Mouse (Mus musculus) hindbrain, embryonic 10.5 days (tissue): ENCODE measurements at regions not wholly inside any gene's neighbourhood (a gene's known extent, or its start where the extent isn't known, plus 50 kb on each side); places are given as distances from the start of the nearest gene placed in this dataset.

Experiments
- DNase-seq: peaks from one replicate; pipeline ENCODE4 v3.0.0-alpha.2; 2017; ENCODE audit warnings: low spot score
- H3K27ac ChIP-seq: fragments of 300-500 bp; sonication (generic); 2 replicates; pipeline ENCODE4 v1.5.1; 2016; ENCODE audit warnings: mild to moderate bottlenecking, moderate library complexity
- H3K27me3 ChIP-seq: fragments of 300-500 bp; sonication (generic); 2 replicates; pipeline ENCODE4 v1.6.1; 2016; ENCODE audit warnings: mild to moderate bottlenecking; ENCODE audit not compliant: poor library complexity, insufficient read depth, severe bottlenecking
- H3K36me3 ChIP-seq: fragments of 300-500 bp; sonication (generic); 2 replicates; pipeline ENCODE4 v1.6.1; 2016; ENCODE audit warnings: mild to moderate bottlenecking, moderate library complexity
- H3K4me1 ChIP-seq: fragments of 300-500 bp; sonication (generic); replicated peaks from 2 replicates; pipeline ENCODE4 v1.6.1; 2016; ENCODE audit warnings: mild to moderate bottlenecking
- H3K4me3 ChIP-seq: fragments of 300-500 bp; sonication (generic); 2 replicates; pipeline ENCODE4 v1.5.1; 2016; ENCODE audit warnings: mild to moderate bottlenecking, moderate library complexity
- H3K9me3 ChIP-seq: fragments of 300-500 bp; sonication (generic); 2 replicates; pipeline ENCODE4 v1.6.1; 2016; ENCODE audit warnings: mild to moderate bottlenecking, moderate library complexity
- WGBS: fragments of 180-500 bp; shearing (Covaris S2); methylation state at CpG from one replicate; pipeline ENCODE4 v1.1.7; 2016; 5-methylcytosine and 5-hydroxymethylcytosine counted together

DNA sequence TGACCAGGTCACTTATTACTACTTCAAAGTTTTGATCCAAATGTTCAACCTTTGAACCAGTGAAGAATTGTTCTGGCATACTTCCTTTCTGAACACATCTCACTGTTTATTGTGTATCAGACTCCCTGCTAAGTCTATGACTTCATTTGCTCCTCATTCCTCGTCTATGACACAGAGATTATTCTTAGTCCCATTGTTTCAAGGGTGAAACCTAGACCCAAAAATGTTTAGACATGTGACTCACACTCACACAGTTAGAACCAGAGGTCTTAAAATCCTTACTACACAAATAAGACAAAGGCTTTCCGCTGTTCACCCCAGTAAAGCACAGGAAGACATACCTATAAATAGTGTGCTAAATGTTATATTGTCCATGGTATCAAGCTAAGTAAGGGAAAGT lies 829.0 kb upstream of the Car8 start:
- no peak for DNase-seq
- 69% methylated on average over 2 of the region's 2 CpGs for WGBS
- no peak overlapping the region for H3K4me3 ChIP-seq
- H3K36me3 ChIP-seq, result no peaks in the 10 kb centered on the region
- peaks cover 13% of the 10 kb centered on the region for H3K4me1 ChIP-seq
- H3K9me3 ChIP-seq, result no peaks in the 10 kb centered on the region
- H3K27me3 ChIP-seq, result no peaks in the 10 kb centered on the region; the same call in 1 of the 2 replicates
- no peak overlapping the region for H3K27ac ChIP-seq

DNA sequence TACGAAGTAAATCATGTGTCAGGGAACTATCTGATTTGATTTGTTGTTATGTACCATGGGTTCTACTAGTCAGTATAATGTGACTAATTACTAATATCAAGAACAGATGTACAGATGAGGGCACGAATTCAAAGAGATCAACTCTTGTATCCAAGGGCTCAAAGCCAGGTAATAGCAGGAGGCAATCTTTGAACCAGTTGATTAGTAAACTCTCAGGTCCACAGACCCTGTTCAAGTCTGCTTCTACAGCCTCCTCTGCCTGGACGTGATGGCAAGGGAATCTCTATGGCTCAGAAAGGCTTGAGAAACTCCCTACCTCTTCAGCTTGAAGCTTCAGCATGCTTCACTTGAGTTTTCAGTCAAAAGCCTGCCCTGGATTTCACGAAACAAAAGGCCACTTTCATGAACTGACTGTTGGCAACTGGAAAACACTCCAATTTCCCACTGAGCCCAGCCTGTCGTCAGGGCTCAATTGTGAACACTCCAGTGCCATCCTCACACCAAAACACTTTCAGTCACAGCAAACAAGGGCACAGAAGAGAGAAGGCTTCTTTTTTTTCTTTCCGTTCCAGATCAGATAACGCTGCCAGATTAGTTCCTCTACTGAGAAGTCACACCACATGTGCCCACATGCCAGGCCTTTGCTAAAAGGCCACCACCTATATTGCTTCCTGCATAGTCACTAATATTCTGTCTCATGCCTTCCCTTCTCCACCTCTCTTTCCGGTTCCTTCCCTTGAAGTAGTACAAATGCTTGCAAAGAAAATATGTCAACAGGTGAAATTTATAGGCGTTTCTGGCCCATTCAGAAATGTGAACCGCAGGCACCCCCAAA lies 827.4 kb upstream of the Car8 start:
- Histone ChIP-seq H3K9me3 (no peaks in the 10 kb centered on the region), H3K4me1 (peaks cover 13% of the 10 kb centered on the region), H3K27ac (peak overlapping the region; percentile 18; the same call in 1 of the 2 replicates), H3K27me3 (no peaks in the 10 kb centered on the region), H3K4me3 (no peak overlapping the region), H3K36me3 (no peaks in the 10 kb centered on the region)
- WGBS, result 69% methylated on average over 10 of the region's 10 CpGs
- DNase-seq, result no peak

DNA sequence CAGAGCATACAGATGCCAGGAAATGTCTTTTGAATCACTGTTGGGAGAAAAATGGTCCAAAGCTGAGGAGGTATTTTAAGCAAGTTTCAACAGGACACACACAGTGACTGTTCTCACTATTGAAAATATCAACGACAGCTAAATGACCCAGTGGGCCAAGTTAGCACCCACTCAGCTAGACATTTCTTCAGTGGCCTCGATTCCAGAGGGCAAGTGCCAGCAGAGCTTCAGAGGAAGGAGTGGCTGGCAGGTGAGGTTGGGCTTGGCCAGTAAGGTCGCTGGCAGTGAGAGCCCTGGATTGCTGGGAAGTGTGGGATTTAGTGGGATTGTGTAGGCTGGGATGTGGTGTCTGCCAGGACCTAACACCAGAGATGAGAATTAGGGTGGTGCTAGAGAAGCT lies 823.1 kb upstream of the Car8 start:
- Histone ChIP-seq H3K27ac (no peak overlapping the region), H3K9me3 (no peaks in the 10 kb centered on the region), H3K4me3 (no peak overlapping the region), H3K36me3 (no peaks in the 10 kb centered on the region), H3K4me1 (peaks cover 31% of the 10 kb centered on the region), H3K27me3 (no peaks in the 10 kb centered on the region)
- DNase-seq, result no peak
- 71% methylated on average over 3 of the region's 3 CpGs for WGBS

DNA sequence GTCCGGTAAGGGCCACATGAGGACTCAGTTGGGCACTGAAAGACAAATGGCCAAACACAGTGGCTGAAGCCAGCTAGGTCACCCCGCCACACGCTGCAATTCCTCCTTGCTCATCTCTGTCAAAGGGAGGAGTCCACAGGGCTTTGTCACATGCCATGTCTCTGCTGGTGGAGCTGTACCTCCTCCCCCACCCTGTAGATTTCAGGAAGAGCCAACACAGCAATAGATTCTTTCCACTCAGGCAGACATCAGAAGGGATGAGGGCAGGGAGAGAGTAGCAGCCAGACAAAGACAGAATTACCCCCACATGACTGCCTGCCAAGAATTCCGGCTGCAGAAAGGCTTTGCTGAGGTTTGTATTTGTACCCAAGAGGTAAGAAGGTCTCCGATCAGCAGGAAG lies 821.4 kb upstream of the Car8 start:
- peak; percentile 25 for DNase-seq
- no peak overlapping the region for H3K4me3 ChIP-seq
- WGBS, result 45% methylated on average over 5 of the region's 5 CpGs
- H3K36me3 ChIP-seq, result no peaks in the 10 kb centered on the region
- peak overlapping the region; percentile 62 for H3K27ac ChIP-seq
- H3K9me3 ChIP-seq, result no peaks in the 10 kb centered on the region
- peaks cover 28% of the 10 kb centered on the region for H3K4me1 ChIP-seq
- no peaks in the 10 kb centered on the region for H3K27me3 ChIP-seq

DNA sequence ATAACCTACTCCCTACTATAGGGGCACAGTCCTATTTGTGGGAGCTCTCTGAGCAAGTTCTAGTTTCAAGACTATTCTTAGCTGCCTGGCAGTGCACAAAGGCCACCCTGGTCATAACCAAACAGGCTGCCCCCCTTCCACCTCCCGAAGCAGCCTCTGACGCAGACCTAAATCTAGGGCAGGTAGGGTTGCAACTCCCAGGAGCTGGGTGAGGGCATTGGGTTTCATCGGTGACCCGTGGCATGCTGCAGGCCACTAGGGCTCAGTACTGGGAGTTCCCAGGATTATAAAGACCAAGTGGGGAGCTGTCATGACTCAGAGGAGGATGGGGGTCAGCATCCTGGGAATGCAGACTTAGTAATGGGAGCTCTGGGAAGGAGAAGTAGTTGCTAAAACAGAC lies 818.8 kb upstream of the Car8 start:
- Histone ChIP-seq H3K27me3 (no peaks in the 10 kb centered on the region), H3K9me3 (no peaks in the 10 kb centered on the region), H3K4me1 (peaks cover 31% of the 10 kb centered on the region), H3K36me3 (no peaks in the 10 kb centered on the region), H3K27ac (no peak overlapping the region), H3K4me3 (no peak overlapping the region)
- 62% methylated on average over 4 of the region's 4 CpGs for WGBS
- no peak for DNase-seq

DNA sequence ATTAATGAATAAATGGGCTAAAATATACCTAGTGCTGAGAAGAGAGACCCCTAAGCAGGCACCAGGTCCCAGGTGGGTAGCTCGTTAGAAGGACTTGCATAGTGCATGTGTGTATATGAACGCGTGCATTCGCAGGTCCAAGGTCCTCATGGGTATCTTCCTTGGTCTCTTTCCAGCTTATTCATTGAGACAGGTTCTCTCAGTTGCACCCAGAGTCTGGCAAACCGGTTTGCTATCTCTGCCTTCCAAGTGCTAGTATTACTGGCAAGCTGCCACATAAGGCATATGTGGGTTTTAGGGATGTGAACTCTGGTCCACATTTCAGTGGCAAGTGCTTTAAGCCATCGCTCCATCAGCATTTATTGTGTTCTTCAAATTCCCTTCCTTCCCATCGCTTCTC lies 818.3 kb upstream of the Car8 start:
- 96% methylated on average over 7 of the region's 7 CpGs for WGBS
- no peaks in the 10 kb centered on the region for H3K36me3 ChIP-seq
- H3K27me3 ChIP-seq, result no peaks in the 10 kb centered on the region
- H3K9me3 ChIP-seq, result no peaks in the 10 kb centered on the region
- DNase-seq, result no peak
- no peak overlapping the region for H3K4me3 ChIP-seq
- peaks cover 31% of the 10 kb centered on the region for H3K4me1 ChIP-seq
- H3K27ac ChIP-seq, result no peak overlapping the region

DNA sequence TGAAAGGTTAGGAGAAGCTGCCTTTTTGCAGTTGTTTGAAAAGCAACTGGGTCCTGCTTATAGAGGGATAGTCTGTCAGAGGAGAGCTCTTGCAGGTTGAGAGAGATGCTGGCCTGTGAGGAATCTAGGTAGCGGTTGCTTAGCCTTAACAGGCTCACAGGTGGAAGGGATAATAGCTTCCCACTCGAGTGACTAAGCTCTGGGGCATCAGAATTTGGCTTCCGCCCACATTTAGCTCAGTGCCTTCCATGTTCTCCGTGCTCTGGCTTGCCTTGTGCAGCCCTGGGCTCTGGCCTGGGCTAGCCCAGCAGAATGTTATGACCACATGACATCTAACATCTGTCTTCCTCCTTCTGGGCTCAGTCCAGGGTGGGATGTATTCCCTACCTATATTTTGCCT lies 817.0 kb upstream of the Car8 start:
- H3K36me3 ChIP-seq, result no peaks in the 10 kb centered on the region
- H3K9me3 ChIP-seq, result no peaks in the 10 kb centered on the region
- H3K4me3 ChIP-seq, result no peak overlapping the region
- no peaks in the 10 kb centered on the region for H3K27me3 ChIP-seq
- peaks cover 31% of the 10 kb centered on the region for H3K4me1 ChIP-seq
- 81% methylated on average over 4 of the region's 4 CpGs for WGBS
- no peak for DNase-seq
- H3K27ac ChIP-seq, result no peak overlapping the region

DNA sequence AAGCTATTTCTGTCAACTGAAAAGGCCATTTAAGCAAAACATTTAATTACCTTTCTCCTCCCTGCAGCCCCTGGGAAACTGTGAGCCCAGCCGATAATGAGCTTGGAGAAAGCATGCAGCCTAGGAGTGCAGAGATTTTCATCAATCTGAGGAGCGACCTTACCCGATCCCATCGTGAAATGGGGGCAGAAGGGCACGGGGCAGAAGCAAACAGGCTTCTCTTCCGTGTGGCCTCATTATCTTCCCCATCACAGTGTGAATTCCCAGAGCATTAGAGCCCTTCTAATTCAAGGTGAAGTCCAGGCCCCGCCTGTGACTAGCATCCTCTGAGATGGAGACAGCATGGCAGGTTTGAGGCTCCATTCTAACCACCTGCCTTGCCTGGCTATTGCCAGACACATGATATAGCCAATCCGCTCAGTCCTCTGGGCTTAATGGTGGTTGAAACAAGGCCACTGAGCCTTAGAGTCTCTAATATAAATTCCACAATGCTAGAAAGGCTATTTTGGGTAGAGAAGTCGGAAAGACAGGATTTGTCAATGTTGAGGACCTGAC lies 816.5 kb upstream of the Car8 start:
- H3K9me3 ChIP-seq, result no peaks in the 10 kb centered on the region
- DNase-seq, result no peak
- H3K27me3 ChIP-seq, result no peaks in the 10 kb centered on the region
- H3K4me1 ChIP-seq, result peaks cover 27% of the 10 kb centered on the region
- no peak overlapping the region for H3K4me3 ChIP-seq
- H3K36me3 ChIP-seq, result no peaks in the 10 kb centered on the region
- 70% methylated on average over 9 of the region's 9 CpGs for WGBS
- no peak overlapping the region for H3K27ac ChIP-seq

DNA sequence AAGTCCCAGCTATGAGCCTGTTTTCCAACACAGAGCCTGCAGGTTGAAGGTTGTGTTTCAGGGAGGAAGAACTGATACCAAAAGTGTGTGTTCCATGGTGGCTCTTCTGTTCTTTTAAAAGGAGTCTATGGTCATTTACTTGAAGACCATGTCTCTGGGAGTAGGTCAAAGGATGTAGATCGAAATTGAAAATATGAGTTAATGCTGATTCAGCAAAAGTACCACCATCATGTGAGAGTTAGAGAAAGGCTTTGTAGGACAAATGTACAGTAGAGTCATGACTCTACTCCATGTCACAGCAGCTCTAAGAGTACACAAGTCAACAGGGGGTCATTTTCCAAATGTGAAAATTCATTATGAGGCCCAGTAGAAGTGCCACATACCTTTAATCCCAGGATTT lies 810.0 kb upstream of the Car8 start:
- no peak overlapping the region for H3K4me3 ChIP-seq
- 90% methylated on average over 1 of the region's 1 CpGs for WGBS
- no peak for DNase-seq
- H3K27me3 ChIP-seq, result no peaks in the 10 kb centered on the region
- H3K36me3 ChIP-seq, result no peaks in the 10 kb centered on the region
- H3K9me3 ChIP-seq, result no peaks in the 10 kb centered on the region
- no peaks in the 10 kb centered on the region for H3K4me1 ChIP-seq
- no peak overlapping the region for H3K27ac ChIP-seq

DNA sequence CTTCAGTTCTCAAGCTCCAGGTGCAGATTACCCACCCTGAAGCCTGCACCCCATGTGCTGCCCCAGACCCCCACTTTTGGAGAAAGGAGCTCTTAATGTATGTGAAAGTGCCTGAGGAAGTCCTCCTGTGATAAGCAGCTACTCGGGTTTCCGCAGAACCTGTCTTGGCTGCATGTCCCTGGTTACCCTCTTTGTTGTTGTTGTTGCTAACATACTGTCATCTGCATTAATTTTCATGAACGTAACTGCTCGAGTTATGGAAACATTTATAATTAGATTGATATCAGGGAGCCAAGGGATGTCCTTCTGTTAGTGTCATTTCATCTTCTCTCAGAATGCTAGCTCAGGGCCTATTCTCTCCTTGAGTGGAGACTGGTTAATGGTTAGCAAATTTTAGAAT lies 808.3 kb upstream of the Car8 start:
- no peak for DNase-seq
- no peaks in the 10 kb centered on the region for H3K9me3 ChIP-seq
- WGBS, result 83% methylated on average over 4 of the region's 4 CpGs
- no peak overlapping the region for H3K4me3 ChIP-seq
- no peaks in the 10 kb centered on the region for H3K27me3 ChIP-seq
- H3K4me1 ChIP-seq, result no peaks in the 10 kb centered on the region
- no peak overlapping the region for H3K27ac ChIP-seq
- H3K36me3 ChIP-seq, result no peaks in the 10 kb centered on the region

DNA sequence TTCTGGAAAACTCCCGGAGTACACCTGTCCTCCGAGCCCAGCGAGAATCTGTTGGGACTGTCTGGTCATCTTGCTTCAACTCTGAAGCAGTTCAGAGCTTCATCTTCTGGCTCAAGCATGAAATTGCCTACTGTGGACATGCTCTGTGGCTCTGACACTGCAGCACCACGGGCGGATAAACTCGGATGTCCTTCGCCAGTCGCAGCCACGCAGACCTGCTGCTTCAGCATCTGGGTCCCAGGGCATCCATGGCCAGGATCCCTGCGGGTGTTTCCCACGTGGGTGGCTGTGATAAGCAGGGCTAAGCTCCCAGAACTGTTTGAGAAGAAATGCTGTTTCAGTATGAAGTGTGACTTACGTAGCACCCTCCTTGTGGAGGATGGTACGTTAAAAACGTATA lies 807.6 kb upstream of the Car8 start:
- Histone ChIP-seq H3K9me3 (no peaks in the 10 kb centered on the region), H3K4me3 (no peak overlapping the region), H3K27ac (no peak overlapping the region), H3K4me1 (peaks cover 2% of the 10 kb centered on the region), H3K27me3 (no peaks in the 10 kb centered on the region), H3K36me3 (no peaks in the 10 kb centered on the region)
- WGBS, result 86% methylated on average over 14 of the region's 14 CpGs
- no peak for DNase-seq

DNA sequence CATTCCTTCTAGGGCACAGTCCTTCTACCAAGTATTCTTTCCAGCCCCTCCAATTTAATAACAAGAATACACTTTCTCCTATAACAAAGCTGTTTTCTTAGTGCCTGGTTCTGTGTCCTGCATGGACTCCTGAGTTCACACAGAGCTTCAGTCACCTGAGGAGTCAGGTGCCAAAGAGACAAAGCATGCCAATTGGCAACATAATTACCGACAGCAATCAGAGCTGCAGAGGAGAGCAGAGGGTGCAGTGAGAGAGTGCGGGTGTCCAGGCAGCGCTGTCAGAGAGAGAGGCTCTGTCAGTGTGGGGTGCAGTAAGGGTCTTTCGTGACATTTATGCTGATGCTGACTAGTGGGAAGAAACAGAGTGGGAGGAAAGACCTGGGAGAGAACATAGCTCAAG lies 807.2 kb upstream of the Car8 start:
- no peak for DNase-seq
- Histone ChIP-seq H3K27me3 (no peaks in the 10 kb centered on the region), H3K4me1 (peaks cover 5% of the 10 kb centered on the region), H3K4me3 (no peak overlapping the region), H3K9me3 (no peaks in the 10 kb centered on the region), H3K36me3 (no peaks in the 10 kb centered on the region), H3K27ac (no peak overlapping the region)
- 83% methylated on average over 4 of the region's 4 CpGs for WGBS

DNA sequence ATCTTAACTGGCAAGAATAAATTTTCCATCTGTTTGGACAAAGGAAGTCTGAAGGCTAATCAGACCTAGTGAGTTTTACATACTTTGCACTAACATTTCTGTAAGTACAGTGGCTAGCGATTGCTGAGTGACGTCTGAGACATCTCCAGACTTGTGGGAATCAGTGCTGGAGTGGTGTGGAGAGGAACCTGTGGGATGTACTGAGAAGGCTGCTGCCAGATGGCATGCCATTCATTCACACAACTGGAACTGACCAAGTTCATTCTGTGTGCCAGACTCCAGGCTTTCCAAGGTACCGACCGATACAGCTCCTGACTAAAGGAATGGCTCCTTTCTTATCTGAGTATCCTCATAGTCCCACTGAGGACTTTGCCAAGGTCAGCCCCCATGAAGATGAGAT lies 797.2 kb upstream of the Car8 start:
- no peak for DNase-seq
- 93% methylated on average over 4 of the region's 4 CpGs for WGBS
- H3K4me1 ChIP-seq, result peaks cover 5% of the 10 kb centered on the region
- no peak overlapping the region for H3K27ac ChIP-seq
- H3K36me3 ChIP-seq, result no peaks in the 10 kb centered on the region
- no peaks in the 10 kb centered on the region for H3K9me3 ChIP-seq
- H3K27me3 ChIP-seq, result no peaks in the 10 kb centered on the region
- no peak overlapping the region for H3K4me3 ChIP-seq
